Comparison of ENCODE assay signal across 28 mouse cellular contexts in genomic region chr17:63991160-63991559, GRCm38 (mm10).
"Had no signal": no experiment of that assay in that cellular context is flagged by ENCODE, and none has a peak within 500 bp of the region (broad histone marks: within the 10 kb centered on the region; RNA-seq: fewer than 3 reads in every experiment).

No protein-coding gene starts in this region.

- H3K4me3 ChIP-seq: embryonic facial prominence, embryonic 10.5 days; embryonic facial prominence, embryonic 12.5 days; embryonic facial prominence, embryonic 13.5 days; embryonic facial prominence, embryonic 15.5 days; erythroblast, embryonic 14.5 days; forebrain, embryonic 10.5 days; forebrain, embryonic 12.5 days; forebrain, embryonic 13.5 days; forebrain, embryonic 15.5 days; gastrocnemius, adult 2 months had no signal

- H3K4me2 ChIP-seq: embryonic facial prominence, embryonic 12.5 days; embryonic facial prominence, embryonic 13.5 days; embryonic facial prominence, embryonic 15.5 days; forebrain, embryonic 12.5 days; forebrain, embryonic 13.5 days; forebrain, embryonic 15.5 days had no signal

- H3K27me3 ChIP-seq: embryonic facial prominence, embryonic 12.5 days; embryonic facial prominence, embryonic 13.5 days; embryonic facial prominence, embryonic 15.5 days; forebrain, embryonic 12.5 days; forebrain, embryonic 13.5 days; forebrain, embryonic 15.5 days had no signal

- ATAC-seq: forebrain, embryonic 13.5 days; forebrain, embryonic 14.5 days; forebrain, embryonic 15.5 days; forebrain, embryonic 16.5 days; forebrain, postnatal 0 days had no signal

- H3K9me3 ChIP-seq: embryonic facial prominence, embryonic 10.5 days; embryonic facial prominence, embryonic 12.5 days; embryonic facial prominence, embryonic 13.5 days; embryonic facial prominence, embryonic 15.5 days; forebrain, embryonic 10.5 days; forebrain, embryonic 12.5 days; forebrain, embryonic 13.5 days; forebrain, embryonic 15.5 days had no signal

- DNase-seq: cerebellum, adult 18-20 months; cerebellum, adult 2 months; cerebellum, adult 8-10 months; cerebellum, adult 9-10 months; cerebellum, adult 9-11 months; cerebellum, postnatal 10 days; cerebellum, postnatal 14 days; cerebellum, postnatal 25 days; cerebellum, postnatal 36 days; embryo, embryonic 11 days; forebrain, postnatal 0 days; gastrocnemius, adult 2 months; gastrocnemius, postnatal 10 days; gastrocnemius, postnatal 14 days; gastrocnemius, postnatal 25 days; gastrocnemius, postnatal 36 days; heart, adult 11 months had no signal

- H3K27ac ChIP-seq: embryonic facial prominence, embryonic 10.5 days; embryonic facial prominence, embryonic 12.5 days; embryonic facial prominence, embryonic 13.5 days; embryonic facial prominence, embryonic 15.5 days; forebrain, embryonic 10.5 days; forebrain, embryonic 12.5 days; forebrain, embryonic 13.5 days; forebrain, embryonic 15.5 days; gastrocnemius, adult 2 months had no signal

- H3K36me3 ChIP-seq: embryonic facial prominence, embryonic 10.5 days; embryonic facial prominence, embryonic 12.5 days; embryonic facial prominence, embryonic 15.5 days; forebrain, embryonic 10.5 days; forebrain, embryonic 12.5 days; forebrain, embryonic 15.5 days had no signal

- H3K9ac ChIP-seq: embryonic facial prominence, embryonic 12.5 days; embryonic facial prominence, embryonic 13.5 days; embryonic facial prominence, embryonic 15.5 days; forebrain, embryonic 12.5 days; forebrain, embryonic 13.5 days; forebrain, embryonic 15.5 days; forebrain, postnatal 0 days had no signal

- H3K4me1 ChIP-seq: embryonic facial prominence, embryonic 10.5 days; embryonic facial prominence, embryonic 12.5 days; embryonic facial prominence, embryonic 13.5 days; embryonic facial prominence, embryonic 15.5 days; forebrain, embryonic 10.5 days; forebrain, embryonic 12.5 days; forebrain, embryonic 15.5 days had no signal
